Mouse (Mus musculus): Measurements from ENCODE around the gene H1foo. TPM values are rescaled to one million over a fixed set of nuclear protein-coding genes. Genes with fewer than 3 reads are reported as not detected.

H1foo gene
- polyA plus RNA-seq (2012): not detected in 2 replicates

DNA sequence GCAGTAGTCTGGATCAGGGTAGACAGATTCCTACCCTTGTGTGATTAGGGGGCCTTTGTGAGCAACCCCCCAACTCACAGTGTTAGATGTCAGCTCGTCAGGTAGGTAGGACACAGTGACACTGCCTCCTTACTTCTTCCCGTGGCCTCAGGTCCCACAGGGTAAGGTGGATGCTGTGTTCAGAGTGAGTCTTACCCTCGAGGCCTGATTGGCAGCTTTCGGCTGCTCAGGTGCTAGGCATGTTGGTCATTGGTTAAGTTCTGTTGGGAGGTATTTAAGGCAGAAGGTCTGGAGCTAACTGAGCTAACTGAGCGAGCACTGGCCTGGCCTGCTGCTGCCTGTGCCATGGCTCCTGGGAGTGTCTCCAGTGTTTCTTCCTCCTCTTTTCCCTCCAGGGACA is at the start of gene H1foo:
Gene H1foo, plus strand, starts transcription at position 301 of the 400 bp plus-strand sequence.
- TF ChIP-seq GATA1 (IDR thresholded peaks at IDR 0.05; ENCODE audit: low read length): no peak

DNA sequence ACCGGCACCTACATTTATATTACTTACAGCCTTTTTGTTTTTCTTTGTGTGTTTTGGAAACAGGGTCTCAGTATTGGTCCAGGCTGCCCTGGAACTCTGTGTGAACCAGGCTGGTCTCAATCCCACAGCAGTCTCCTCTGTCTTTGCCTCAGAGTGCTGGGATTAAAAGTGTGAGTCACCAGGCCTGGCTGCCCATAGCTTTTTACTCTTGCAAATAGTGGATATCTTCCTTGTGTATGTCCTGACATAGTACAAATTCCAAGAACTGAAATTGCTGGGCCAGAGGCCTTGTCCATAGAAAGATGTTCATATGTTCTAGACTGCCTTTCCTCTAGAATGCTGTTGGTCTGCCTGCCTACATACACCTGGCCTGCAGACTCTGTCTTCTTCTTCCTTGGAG is 48.4 kb upstream of the H1foo start:
- no peak for TF ChIP-seq GATA1 (IDR thresholded peaks at IDR 0.05; ENCODE audit: low read length)

DNA sequence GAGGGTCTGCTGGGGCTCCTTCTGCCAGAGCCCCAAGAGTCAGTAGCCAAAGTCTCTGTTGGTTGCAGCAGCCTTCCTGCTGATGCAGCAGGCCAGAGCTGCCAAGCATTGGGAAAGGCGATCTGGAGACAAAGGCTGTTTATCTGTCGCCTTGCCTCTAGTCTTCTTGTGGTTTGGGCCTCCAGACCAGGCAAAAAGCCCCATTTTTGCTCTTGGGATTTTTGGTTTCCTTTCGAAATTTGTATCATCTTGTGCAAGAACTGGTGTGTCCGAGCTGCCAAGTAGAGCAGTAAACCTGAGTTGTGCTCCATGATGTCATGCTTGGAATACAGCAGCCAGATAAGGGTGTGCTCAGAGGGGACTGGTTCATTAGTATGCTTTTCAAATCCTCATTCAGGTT is 47.6 kb upstream of the H1foo start:
- TF ChIP-seq GATA1 (IDR thresholded peaks at IDR 0.05; ENCODE audit: low read length): no peak

DNA sequence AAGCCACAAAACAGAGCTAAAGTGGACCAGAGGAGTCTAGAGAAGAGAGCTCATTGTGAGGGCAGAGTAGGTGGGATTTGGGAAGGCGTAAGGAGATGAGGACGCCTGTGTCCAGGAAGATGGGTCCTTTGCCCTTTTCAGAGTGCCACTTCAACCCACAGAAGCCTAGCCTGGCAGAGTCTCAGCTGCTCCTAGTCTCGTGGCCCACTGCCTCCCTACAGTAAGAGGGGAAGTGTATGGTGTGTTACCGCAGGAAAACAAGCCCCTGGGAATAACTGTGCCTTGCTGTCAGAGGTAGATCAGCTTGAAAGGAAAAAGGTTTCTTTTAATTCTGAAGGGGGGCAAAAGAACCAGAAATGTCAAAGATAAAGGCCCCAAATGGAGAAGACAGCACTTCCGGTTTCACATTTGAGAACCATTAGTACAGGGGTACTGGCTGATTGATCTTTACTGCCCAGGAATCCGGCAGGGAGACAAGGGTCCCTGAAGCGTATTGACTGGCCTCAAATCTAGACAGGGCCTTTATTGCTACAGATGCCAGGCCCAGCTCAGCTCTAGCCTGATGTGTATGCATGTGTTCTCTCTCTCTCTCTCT is 46.7 kb upstream of the H1foo start:
- TF ChIP-seq GATA1 (IDR thresholded peaks at IDR 0.05; ENCODE audit: low read length): no peak

DNA sequence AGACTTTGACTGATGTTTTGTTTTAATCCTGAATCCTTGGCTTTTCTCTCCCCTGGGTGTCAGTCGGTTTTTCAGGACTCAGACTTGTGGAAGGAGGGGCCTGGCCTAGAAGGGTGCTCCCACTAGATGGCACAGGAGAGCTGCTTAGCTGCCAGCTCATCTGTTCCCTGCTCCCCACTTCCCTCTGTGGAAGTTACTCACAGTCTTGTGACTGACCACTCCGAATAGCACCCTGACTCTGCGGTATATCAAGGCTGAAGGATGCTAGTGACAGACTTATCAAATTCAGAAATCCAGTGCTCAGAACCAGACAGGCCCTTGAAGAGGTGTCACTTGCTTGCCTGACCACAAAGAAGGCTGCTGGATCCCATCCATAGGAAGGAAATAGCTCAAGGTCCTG is 43.7 kb upstream of the H1foo start:
- no peak for TF ChIP-seq GATA1 (IDR thresholded peaks at IDR 0.05; ENCODE audit: low read length)

DNA sequence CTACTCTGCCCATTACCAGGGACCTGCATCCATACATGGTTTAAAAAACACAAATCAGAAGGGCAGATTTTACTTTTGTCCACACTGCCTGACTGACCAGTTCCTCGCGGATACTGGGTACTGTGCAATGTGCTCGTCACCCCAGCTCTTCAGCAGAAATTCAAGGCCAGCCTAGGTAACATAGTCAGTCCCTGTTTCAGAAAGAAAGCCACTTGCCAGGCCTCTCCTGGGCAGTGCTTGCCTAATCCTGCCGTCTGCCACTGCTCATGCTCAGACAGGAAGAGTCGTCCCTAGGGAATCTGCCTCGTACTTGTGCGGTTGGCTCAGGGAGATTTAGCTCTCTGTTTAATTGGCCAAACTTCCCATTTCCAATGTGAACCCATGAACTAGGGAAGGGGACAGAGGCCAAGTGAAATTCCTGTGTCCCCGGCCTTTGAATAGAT is 43.2 kb upstream of the H1foo start:
- TF ChIP-seq GATA1 (IDR thresholded peaks at IDR 0.05; ENCODE audit: low read length): no peak

DNA sequence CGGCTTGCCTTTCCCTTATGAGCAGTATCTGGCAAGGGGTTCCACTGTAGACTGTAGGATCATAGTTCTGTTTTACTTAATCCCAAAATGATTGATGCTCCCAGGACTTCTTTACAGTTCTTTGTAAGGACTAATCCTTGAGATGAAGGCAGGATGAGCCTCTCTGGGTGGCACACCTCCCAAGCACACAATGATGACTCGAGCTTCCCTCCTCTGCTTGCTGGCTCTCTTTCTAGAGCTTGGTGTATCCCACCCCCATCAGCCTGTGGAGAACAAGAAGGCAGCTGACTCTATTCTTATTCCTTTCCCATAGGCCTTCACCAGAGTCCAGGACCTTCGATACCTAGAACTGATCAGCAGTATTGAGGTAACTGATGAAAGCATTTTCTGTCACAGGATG is 42.2 kb upstream of the H1foo start:
- TF ChIP-seq GATA1 (IDR thresholded peaks at IDR 0.05; ENCODE audit: low read length): no peak

DNA sequence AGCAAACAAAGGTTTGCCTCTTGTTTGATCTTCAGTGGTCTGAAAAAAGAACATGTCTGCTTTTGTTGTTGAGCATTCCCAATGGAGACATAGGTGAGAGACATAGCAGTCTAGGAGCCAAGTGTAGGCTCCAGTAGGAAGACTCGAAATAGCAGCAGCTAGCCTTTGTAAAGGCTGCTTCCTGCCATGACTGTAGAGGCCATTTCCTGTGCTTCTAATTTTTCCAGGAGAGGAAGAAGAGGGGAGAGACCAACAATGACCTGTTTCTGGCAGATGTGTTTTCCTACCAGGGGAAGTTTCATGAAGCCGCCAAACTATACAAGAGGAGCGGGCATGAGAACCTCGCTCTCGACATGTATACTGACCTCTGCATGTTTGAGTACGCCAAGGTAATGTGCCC is 39.2 kb upstream of the H1foo start:
- no peak for TF ChIP-seq GATA1 (IDR thresholded peaks at IDR 0.05; ENCODE audit: low read length)

DNA sequence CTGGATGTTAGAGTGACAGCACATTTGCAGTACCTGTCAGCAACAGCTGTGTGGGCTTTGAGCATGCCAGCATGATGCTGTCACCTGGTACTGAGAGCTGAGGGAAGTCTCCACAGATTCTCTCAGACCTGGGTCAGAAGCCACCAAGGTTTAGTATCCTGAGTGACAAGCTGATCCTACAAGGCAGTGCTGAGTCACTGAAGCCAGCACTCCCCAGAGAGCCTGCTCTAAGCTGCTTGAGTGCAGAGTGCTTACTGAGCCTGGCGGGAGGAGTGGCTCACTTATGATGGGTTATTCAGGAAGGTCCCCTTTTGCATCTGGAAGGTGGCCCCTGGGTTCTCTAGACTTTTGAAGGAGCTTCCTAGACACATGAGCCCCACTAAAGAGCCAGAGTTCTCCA is 38.3 kb upstream of the H1foo start:
- no peak for TF ChIP-seq GATA1 (IDR thresholded peaks at IDR 0.05; ENCODE audit: low read length)

DNA sequence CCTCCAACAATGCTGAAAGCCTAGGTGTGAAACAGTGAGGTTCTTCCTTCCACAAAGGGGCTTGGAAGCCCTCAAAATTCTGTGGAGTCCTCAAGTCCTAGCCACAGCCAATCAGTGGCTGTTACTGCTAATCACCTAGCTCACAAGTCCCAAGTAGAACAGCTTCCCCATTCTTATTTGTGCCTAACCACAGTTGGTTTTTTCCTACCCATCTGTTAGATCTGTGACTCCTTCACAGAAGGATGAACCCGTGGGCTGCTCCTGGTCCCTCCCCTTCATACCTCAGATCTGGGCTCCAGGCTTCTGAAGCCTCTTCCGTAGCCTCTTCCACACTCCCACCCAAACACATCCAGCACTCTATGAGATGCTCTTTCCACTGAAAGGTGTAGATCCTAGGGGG is 37.9 kb upstream of the H1foo start:
- no peak for TF ChIP-seq GATA1 (IDR thresholded peaks at IDR 0.05; ENCODE audit: low read length)

DNA sequence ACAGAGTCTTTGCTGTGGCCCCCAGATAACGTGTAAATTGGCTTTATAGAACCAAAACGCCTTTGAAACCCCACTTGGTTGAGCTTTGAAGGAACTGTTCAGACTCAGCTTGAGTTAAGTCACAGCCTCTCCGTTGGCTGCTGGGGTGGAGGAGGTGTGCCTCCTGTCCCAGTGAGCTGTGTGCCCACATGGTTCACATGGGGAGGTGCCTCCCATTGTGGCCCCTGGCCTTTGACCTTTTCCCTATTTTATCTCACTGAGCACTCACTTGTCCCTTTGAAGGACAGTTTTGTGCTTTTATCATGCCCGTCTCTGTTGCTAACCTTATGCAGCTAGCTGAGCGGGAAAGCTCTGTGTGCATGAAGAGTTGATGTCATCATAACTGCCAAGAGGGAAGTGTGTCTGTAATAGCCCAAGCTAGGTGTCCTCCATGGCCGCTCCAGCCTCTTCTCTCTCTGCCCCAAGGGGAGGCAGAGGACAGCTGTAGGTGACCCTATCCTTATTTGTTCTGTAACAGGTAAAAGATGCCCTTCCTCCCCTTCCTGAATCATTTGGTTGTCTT is 36.2 kb upstream of the H1foo start:
- TF ChIP-seq GATA1 (IDR thresholded peaks at IDR 0.05; ENCODE audit: low read length): no peak

DNA sequence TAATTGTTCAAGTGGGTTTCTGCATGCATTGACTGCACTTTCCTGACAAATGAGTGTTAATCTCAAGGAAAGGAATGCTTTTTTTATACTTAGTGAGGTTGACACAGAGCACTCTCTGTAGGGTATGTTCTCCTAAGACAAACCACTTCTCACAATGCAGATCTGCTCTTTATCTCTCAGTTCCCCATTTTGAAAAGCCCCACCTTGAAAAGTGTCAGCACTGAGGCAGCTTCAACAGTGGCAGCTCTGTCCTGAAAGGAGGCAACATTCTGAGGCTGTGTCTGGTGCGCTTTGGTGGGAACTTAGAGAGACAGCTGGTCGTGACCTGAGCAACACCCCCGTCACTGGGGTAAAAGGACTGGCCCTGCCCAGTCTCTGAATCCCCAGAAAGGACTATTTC is 35.7 kb upstream of the H1foo start:
- no peak for TF ChIP-seq GATA1 (IDR thresholded peaks at IDR 0.05; ENCODE audit: low read length)

DNA sequence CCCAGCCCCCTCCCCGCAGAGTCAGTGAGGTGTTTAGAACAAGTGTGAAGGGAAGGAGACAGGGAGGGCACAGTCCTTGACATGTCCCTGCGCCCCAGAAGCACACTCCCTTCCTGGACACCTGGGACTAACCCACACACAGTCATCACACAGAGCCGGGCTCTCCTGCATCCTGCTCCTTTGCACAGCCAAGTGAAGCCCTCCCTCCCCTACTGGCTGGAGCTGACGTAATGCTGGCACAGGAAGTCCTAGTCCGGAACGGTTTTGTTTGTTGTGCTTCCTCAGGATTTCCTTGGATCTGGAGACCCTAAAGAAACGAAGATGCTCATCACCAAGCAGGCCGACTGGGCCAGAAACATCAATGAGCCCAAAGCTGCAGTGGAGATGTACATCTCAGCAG is 34.8 kb upstream of the H1foo start:
- no peak for TF ChIP-seq GATA1 (IDR thresholded peaks at IDR 0.05; ENCODE audit: low read length)

DNA sequence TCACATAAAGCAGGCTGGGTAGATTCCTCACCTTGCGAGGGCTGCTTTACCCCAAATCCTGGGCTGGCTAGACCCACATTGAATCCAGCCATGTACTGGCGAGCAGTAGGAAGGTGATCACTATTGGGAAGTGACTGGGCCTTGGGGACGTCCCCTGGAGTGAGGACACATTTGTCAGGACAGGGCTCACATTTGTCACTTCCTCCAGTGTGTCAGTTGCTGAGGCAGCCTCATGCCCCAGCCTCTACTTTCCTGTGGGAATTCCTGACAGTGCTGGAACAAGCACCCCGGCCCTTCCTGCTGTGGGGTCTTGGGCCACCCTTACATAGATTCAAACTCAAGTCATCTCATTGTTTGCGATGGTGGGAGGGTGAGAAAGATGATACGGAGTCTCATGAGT is 33.0 kb upstream of the H1foo start:
- TF ChIP-seq GATA1 (IDR thresholded peaks at IDR 0.05; ENCODE audit: low read length): no peak

DNA sequence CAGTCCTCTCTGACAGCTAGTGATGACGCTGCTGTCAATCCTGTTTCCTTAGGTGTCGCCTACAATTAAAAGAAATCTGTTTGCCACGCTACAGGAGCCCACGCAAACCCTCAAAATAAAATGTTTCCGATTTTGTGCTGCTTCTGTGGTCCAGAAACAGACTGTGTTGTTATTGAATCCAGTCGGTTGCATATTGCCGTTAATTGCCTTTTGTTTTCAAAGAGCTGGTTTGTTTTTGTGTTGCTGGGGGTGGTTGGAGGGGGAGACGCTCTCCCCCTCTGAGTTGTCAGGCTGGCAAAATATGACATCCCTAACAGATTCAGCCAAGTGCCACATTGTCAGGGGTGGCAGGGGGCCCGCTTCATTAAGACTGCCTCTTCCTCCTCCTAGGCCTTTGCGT is 31.3 kb upstream of the H1foo start:
- TF ChIP-seq GATA1 (IDR thresholded peaks at IDR 0.05; ENCODE audit: low read length): no peak

DNA sequence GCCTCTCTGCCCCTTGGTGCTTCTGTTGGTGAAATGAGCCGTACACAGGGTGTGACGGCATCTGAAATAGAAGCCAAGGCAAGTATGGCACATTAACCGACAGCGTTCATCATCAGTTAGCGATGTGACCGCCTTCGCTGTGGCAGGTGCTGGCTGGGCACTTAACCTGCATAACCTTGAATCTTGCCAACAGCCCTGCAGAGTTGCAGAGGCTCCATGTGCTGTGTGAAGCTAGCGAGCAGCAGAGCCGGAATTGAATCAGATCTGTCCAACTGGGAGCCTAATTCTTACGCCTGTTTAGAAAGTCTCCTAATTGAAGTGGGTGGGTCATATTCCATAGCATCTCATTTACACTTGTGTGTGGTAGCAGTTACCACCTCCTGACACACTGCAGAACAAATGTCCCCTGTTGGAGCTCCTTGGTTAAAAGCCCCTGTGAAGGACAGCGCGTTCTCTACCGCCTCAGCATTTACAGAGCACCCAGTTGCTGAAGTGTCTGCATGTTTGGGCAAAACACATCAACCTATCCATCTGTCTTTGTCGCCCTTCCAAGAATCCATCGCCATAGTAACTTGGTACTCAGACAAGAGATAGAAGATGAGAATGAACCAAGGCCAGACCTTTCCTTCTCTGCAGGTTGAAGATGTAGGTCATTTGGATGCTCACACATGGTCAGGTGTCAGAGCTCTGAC is 30.1 kb upstream of the H1foo start:
- no peak for TF ChIP-seq GATA1 (IDR thresholded peaks at IDR 0.05; ENCODE audit: low read length)

Measured in G1E-ER4 (cell line).